Mouse (Mus musculus): ENCODE data around the gene Zfp1.
"Not testable (repeated sequence)": the region's sequence is repeated elsewhere in the genome, so short reads cannot be mapped to it uniquely, and the experiment has no call there.

The Zfp1 gene

GRCm38 (mm10) chr8:111625694-111626527, 17.3 kb upstream of the Zfp1 start:
- peak; percentile 75 for DNase-seq (ENCODE audit: low spot score)

GRCm38 (mm10) chr8:111626528-111626820, 16.7 kb upstream of the Zfp1 start:
- DNase-seq (ENCODE audit: low spot score): peak; percentile 15

GRCm38 (mm10) chr8:111626933-111627332, 16.3 kb upstream of the Zfp1 start:
- peak; percentile 31 for DNase-seq (ENCODE audit: low spot score)

DNA sequence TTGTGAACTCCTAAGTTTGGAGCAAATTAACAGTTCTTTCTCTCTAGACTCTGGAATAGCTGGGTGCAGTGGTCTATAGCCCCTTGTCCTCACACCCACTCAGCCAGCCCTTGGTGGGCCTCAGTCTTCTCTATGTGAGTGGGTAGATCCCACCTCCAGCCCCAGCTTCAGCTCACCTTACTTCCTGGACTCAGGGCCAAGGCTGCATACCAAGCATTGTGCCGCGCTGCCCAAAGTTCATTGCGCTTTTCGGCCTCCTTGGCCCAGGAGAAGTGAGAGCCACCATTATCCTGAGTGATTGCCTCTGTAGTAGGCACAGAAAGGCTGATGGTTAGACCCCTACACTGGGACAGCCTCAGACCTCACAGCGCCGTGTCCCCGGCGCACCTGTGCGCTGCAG, 15.3 kb upstream of the Zfp1 start:
- DNase-seq (ENCODE audit: low spot score): no peak

DNA sequence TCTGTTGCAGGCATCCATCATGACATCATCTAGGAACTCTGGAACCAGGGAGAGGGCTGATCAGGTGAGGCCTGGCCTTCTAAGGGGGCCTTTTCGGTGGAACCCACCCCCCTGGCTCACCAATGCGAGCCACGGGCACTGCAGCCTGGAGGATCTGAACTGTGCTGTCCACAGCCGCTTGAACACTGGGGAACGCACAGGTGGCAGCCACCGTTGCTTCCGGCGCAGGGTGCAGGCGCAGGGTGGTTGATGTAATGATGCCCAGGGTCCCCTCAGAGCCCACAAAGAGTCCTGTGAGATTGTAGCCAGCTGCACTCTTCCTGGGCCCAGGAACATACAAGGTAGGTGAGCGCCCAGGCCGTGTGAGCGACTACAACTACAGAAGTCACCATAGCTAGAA, 14.8 kb upstream of the Zfp1 start:
- no peak for DNase-seq (ENCODE audit: low spot score)

GRCm38 (mm10) chr8:111628894-111629501, 14.2 kb upstream of the Zfp1 start:
- no peak for DNase-seq (ENCODE audit: low spot score)

GRCm38 (mm10) chr8:111630105-111630521, 13.1 kb upstream of the Zfp1 start, which contains the start of gene Ldhd:
Gene Ldhd (minus strand): TSS chr8:111630374.
- peak; percentile 46 for DNase-seq (ENCODE audit: low spot score)

- DNase-seq (ENCODE audit: low spot score): no peak
Measured at GRCm38 (mm10) chr8:111631589-111631988, 11.6 kb upstream of the Zfp1 start.

GRCm38 (mm10) chr8:111632976-111633375, 10.2 kb upstream of the Zfp1 start:
- DNase-seq (ENCODE audit: low spot score): no peak

DNA sequence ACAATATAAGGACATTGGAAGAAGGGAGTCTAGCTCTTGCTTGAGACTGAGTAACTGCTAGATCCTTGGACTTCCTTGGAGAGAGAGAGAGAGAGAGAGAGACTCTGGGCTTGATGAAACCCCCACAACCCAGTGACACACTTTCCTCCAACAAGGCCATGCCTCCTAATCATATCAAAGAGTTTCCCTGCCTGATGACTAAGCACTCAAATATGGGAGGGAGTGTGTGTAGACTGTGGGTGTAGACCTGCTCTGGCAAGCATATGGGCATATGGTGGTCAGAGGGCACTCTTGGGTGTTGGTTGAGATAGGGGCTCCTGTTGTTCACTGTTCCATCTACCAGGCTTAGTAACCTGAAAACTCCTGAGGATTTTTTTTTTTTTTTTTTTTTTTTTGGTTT, 5.1 kb upstream of the Zfp1 start:
- DNase-seq (ENCODE audit: low spot score): no peak

DNA sequence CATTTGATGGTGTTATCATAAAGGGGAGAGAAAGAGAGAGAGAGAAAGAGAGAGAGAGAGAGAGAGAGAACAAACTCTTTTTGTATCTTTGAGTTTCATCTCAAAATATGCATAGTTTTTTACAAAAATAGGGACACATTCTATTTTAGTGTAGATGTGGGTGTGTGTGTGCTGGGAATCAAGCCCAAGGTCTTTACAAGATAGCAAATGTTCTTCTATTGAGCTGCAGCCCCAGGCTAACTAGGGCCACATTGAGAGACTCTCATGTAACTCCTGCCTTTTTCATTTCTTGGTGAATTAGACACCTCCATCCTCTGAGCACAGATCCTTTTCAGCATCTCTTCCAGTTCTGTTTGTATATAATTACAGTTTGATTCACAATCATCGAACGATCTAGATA, 2.1 kb upstream of the Zfp1 start:
- DNase-seq (ENCODE audit: low spot score): no peak

DNA sequence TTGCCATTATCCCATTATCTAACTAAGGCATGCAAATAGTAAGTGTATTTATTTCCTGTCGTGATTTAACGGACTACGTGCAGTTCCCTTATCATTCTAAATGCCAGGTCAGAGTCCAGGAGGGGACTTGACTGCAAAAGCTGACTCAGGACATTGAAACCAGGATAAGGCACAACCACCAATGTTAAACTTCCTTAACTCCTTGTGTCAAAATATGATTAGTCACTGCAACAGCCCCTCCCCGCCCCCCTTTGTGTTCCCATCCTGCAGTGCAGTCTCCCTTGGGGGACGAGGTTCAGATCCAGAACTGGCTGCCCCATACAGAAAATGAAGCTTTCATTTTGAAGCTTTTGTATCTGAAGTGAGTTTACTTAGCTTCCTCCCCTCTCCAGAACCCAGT, 705 bp upstream of the Zfp1 start:
- DNase-seq (ENCODE audit: low spot score): no peak

GRCm38 (mm10) chr8:111642939-111643263, 300 bp upstream of the Zfp1 start:
- DNase-seq (ENCODE audit: low spot score): no peak

GRCm38 (mm10) chr8:111644286-111645051, 1.3 kb downstream of the Zfp1 start:
- not testable (repeated sequence) for DNase-seq (ENCODE audit: low spot score)

DNA sequence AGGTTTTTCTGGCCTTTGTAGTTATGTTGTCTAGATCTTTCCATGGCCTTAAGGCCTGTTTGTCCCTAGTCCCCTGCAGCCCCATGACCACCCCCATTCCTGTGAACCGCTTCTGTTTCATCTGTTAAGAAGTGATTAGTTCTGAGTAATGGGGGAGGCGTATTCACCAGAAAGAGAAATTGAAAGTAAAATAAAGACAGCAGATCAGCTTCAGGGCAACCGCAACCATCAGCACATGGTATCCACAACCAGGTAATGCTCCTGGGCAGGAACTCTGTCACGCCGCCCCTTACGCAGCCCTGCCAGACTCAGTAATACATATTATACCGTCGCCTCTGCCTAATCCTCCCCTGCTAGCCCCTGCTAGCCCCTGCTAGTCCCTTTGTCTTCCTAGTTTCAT, 2.5 kb downstream of the Zfp1 start:
- no peak for DNase-seq (ENCODE audit: low spot score)

GRCm38 (mm10) chr8:111648834-111649233, 5.6 kb downstream of the Zfp1 start:
- DNase-seq (ENCODE audit: low spot score): no peak

GRCm38 (mm10) chr8:111650651-111651050, 7.5 kb downstream of the Zfp1 start:
- DNase-seq (ENCODE audit: low spot score): no peak

DNA sequence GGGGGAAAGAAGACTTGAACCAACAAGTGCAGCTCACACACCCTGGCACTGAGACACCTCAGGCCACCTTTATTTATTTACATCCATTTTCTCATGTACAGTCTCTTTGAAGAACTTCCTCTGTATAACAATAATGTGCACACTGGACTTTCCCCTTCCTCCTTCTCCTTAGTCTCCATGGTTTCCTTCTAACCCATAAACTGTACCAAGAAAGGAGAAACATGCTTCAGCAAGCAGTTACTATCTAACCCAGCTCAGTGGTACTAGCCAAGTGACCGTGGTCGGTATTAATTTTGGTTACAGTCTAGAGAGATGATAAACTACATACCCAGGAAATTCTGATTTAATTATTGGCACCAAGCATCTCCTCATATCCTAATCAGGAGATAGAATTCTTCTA, 10.3 kb downstream of the Zfp1 start:
- DNase-seq (ENCODE audit: low spot score): no peak

GRCm38 (mm10) chr8:111657312-111657854, 14.2 kb downstream of the Zfp1 start:
- DNase-seq (ENCODE audit: low spot score): no peak

DNA sequence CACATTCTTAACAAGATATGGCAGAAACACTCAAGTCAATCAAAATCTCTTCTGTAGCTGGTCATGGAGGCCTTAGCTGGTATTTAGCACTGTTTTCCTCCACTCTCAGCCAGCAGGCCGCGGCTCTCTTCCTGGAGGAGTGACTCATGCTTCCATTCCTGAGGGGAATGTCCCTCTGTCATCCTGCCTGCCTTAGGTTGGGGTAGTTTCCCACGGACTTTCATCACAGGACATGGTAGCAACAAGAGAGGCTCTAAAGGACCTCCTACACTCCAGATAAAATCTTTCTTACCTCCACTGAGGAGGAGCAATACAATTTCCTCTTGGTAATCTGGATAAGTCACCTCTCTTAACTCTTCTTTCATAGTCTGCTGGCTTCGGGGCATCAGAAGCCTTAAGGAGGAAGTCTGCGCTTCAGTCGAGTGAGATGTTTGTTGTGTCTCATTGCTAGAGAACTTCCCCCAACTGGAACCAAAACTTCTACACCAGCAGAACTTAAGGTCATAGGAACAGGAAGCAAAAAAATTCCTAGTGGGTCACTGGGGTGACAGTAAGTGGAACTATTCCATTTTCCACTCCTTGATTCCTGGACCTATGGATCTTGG, 15.7 kb downstream of the Zfp1 start:
- DNase-seq (ENCODE audit: low spot score): no peak

- peak; percentile 89 for DNase-seq (ENCODE audit: low spot score)
Measured at GRCm38 (mm10) chr8:111662473-111662872, 19.3 kb downstream of the Zfp1 start.

- DNase-seq (ENCODE audit: low spot score): no peak
Measured at GRCm38 (mm10) chr8:111666751-111667150, 23.6 kb downstream of the Zfp1 start.
